Mouse (Mus musculus): ENCODE results near the gene Sgcd.

DNA sequence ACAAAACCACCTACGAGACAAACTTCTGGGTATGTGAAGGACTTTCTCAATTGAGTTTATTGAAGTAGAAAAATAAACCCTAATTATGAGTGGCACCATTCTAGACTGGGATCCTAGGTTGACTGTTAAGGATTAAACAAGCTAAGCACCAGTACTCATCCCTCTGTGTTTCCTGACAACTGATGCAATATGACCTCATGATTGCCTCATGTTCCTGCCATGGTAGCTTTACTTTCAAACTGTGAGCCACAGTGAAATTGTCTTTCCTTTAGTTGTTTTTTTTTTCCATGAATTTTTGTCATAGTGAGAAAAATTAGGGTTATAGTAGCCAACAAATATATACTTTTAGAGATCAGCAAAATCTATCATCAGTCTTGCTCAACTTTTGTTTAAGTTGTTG is 689.0 kb downstream of the Sgcd start:
- TF ChIP-seq ZNF384 (IDR thresholded peaks at IDR 0.05; ENCODE audit: low read depth, low read length) = no peak
- no peak for TF ChIP-seq CHD2 (IDR thresholded peaks at IDR 0.05; ENCODE audit: low read depth, low read length)
- TF ChIP-seq ZC3H11A (IDR thresholded peaks at IDR 0.05; ENCODE audit: borderline replicate concordance, low read depth, low read length) = no peak
- no peak for TF ChIP-seq MAFK (IDR thresholded peaks at IDR 0.05; ENCODE audit: insufficient read depth, low read depth, low read length)
